In the genomic region with DNA sequence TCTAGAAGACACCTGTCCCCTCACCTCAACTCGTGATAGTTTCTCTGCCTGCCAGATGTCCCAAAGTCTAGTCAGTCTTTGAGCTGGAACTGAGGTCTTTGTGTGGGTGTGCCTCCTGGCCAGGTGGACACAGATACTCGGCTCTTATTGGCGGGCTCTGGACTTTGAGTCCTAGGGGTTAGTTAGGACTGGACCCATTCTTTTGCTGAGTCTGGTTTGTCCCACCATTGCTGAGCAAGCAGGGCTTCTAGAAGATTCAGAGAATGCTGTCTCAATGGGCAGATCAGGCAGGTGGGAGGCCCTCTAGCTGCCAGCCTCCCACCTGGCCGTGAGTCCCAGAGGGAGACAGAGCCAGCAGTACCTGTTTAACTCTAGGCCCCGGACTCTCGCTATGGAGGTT, we compare ENCODE assay signal across 23 mouse cellular contexts. TPM values are rescaled to one million over a fixed set of nuclear protein-coding genes. Genes with fewer than 3 reads are reported as not detected.
DNase-seq lines count a peak whose midpoint lies in the region; ATAC-seq lines count a peak whose summit lies in the region.
"Had no signal": no experiment of that assay in that cellular context is flagged by ENCODE, and none has a peak within 500 bp of the region (broad histone marks: within the 10 kb centered on the region; RNA-seq: fewer than 3 reads in every experiment).

No protein-coding gene starts in this region.

- H3K9me3 ChIP-seq in kidney, embryonic 16.5 days (ENCODE audit: low read length) = no peaks in the 10 kb centered on the region
- H3K9me3 ChIP-seq in intestine, embryonic 15.5 days = no peaks in the 10 kb centered on the region
- no peaks in the 10 kb centered on the region for H3K9me3 ChIP-seq in kidney, embryonic 15.5 days (replicated peaks)
- no peaks in the 10 kb centered on the region for H3K9me3 ChIP-seq in limb, embryonic 10.5 days (replicated peaks)
- no peaks in the 10 kb centered on the region for H3K9me3 ChIP-seq in hindbrain, embryonic 14.5 days (ENCODE audit: control insufficient read depth, low read length)
- H3K9me3 ChIP-seq: embryonic facial prominence, embryonic 15.5 days; heart, embryonic 12.5 days; midbrain, embryonic 12.5 days had no signal

- 82% methylated on average over 6 of the region's 6 CpGs for WGBS in kidney, embryonic 16.5 days
- 78% methylated on average over 6 of the region's 6 CpGs for WGBS in intestine, embryonic 15.5 days
- 83% methylated on average over 6 of the region's 6 CpGs for WGBS in kidney, embryonic 15.5 days
- whole genome bisulfite sequencing in limb, embryonic 10.5 days = 90% methylated on average over 6 of the region's 6 CpGs
- 85% methylated on average over 6 of the region's 6 CpGs for whole genome bisulfite sequencing in hindbrain, embryonic 14.5 days

- H3K4me2 ChIP-seq in kidney, embryonic 16.5 days (replicated peaks; ENCODE audit: low read depth, low read length) = no peak overlapping the region
- H3K4me2 ChIP-seq in intestine, embryonic 15.5 days (replicated peaks) = no peak overlapping the region
- H3K4me2 ChIP-seq in kidney, embryonic 15.5 days = no peak overlapping the region
- H3K4me2 ChIP-seq in hindbrain, embryonic 14.5 days (replicated peaks) = no peak overlapping the region
- H3K4me2 ChIP-seq: embryonic facial prominence, embryonic 15.5 days; heart, embryonic 12.5 days; liver, embryonic 11.5 days; lung, embryonic 14.5 days; midbrain, embryonic 12.5 days had no signal

- no peak overlapping the region for H3K4me3 ChIP-seq in kidney, embryonic 16.5 days (ENCODE audit: low read length)
- no peak overlapping the region for H3K4me3 ChIP-seq in intestine, embryonic 15.5 days (replicated peaks)
- H3K4me3 ChIP-seq in kidney, embryonic 15.5 days (replicated peaks) = no peak overlapping the region
- no peak overlapping the region for H3K4me3 ChIP-seq in limb, embryonic 10.5 days
- H3K4me3 ChIP-seq in hindbrain, embryonic 14.5 days (replicated peaks; ENCODE audit: low read length) = no peak overlapping the region
- H3K4me3 ChIP-seq: embryonic facial prominence, embryonic 15.5 days; heart, embryonic 12.5 days; hindbrain, embryonic 10.5 days; midbrain, embryonic 12.5 days had no signal

- ATAC-seq in kidney, embryonic 16.5 days (ENCODE audit: low FRiP score, low TSS enrichment) = no peak
- peak; percentile 69 for ATAC-seq in intestine, embryonic 15.5 days
- no peak for ATAC-seq in kidney, embryonic 15.5 days (replicated peaks; ENCODE audit: low FRiP score)
- ATAC-seq in hindbrain, embryonic 14.5 days (ENCODE audit: low FRiP score) = no peak
- ATAC-seq: forebrain, embryonic 16.5 days; hindbrain, postnatal 0 days had no signal

- H3K9ac ChIP-seq in kidney, embryonic 16.5 days (replicated peaks; ENCODE audit: low read length) = no peak overlapping the region
- H3K9ac ChIP-seq in intestine, embryonic 15.5 days = no peak overlapping the region
- no peak overlapping the region for H3K9ac ChIP-seq in kidney, embryonic 15.5 days
- H3K9ac ChIP-seq in hindbrain, embryonic 14.5 days = no peak overlapping the region
- H3K9ac ChIP-seq: embryonic facial prominence, embryonic 15.5 days; heart, embryonic 12.5 days; lung, embryonic 14.5 days; midbrain, embryonic 12.5 days had no signal

- peaks cover 36% of the 10 kb centered on the region for H3K4me1 ChIP-seq in kidney, embryonic 16.5 days (ENCODE audit: insufficient read depth, low read length)
- H3K4me1 ChIP-seq in intestine, embryonic 15.5 days (replicated peaks) = peaks cover 16% of the 10 kb centered on the region
- peaks cover 27% of the 10 kb centered on the region for H3K4me1 ChIP-seq in kidney, embryonic 15.5 days
- peaks cover 20% of the 10 kb centered on the region for H3K4me1 ChIP-seq in limb, embryonic 10.5 days
- H3K4me1 ChIP-seq in hindbrain, embryonic 14.5 days (replicated peaks; ENCODE audit: control insufficient read depth, insufficient read depth, low read length) = peaks cover 33% of the 10 kb centered on the region

- H3K27me3 ChIP-seq in kidney, embryonic 16.5 days (ENCODE audit: insufficient read depth, low read length) = no peaks in the 10 kb centered on the region
- no peaks in the 10 kb centered on the region for H3K27me3 ChIP-seq in intestine, embryonic 15.5 days (replicated peaks)
- no peaks in the 10 kb centered on the region for H3K27me3 ChIP-seq in kidney, embryonic 15.5 days
- no peaks in the 10 kb centered on the region for H3K27me3 ChIP-seq in limb, embryonic 10.5 days (ENCODE audit: low read depth, poor library complexity, severe bottlenecking)
- H3K27me3 ChIP-seq in hindbrain, embryonic 14.5 days (ENCODE audit: control insufficient read depth, insufficient read depth, low read length) = no peaks in the 10 kb centered on the region
- H3K27me3 ChIP-seq: embryonic facial prominence, embryonic 15.5 days; heart, embryonic 12.5 days; midbrain, embryonic 12.5 days had no signal

- H3K27ac ChIP-seq in kidney, embryonic 16.5 days (ENCODE audit: low read length) = no peak overlapping the region
- no peak overlapping the region for H3K27ac ChIP-seq in intestine, embryonic 15.5 days
- H3K27ac ChIP-seq in kidney, embryonic 15.5 days = 0 out of 2 replicates have a peak overlapping the region, but pooled peaks have one; percentile 7
- no peak overlapping the region for H3K27ac ChIP-seq in limb, embryonic 10.5 days
- no peak overlapping the region for H3K27ac ChIP-seq in hindbrain, embryonic 14.5 days
- H3K27ac ChIP-seq: hindbrain, embryonic 10.5 days; hindbrain, postnatal 0 days had no signal

- DNase-seq in kidney, adult 11 months = peak; percentile 77
- peak; percentile 25 for DNase-seq in limb, embryonic 10.5 days (ENCODE audit: low spot score)
- no peak for DNase-seq in layer of hippocampus, postnatal 25 days (ENCODE audit: extremely low spot score in 1 of 2, low spot score in 1 of 2)
- no peak for DNase-seq in hindbrain, embryonic 14.5 days (ENCODE audit: low spot score)
- no peak for DNase-seq in left cerebral cortex, adult 9 months (ENCODE audit: low spot score in 2 of 2)
- DNase-seq: adrenal gland, postnatal 25 days; cerebellum, adult 9-10 months; gastrocnemius, postnatal 10 days; heart, postnatal 10 days; lung, embryonic 14.5 days; retina, postnatal 1 day; right cerebral cortex, postnatal 25 days; thymus, postnatal 36 days had no signal

- H3K36me3 ChIP-seq in kidney, embryonic 16.5 days (ENCODE audit: insufficient read depth, low read length) = no peaks in the 10 kb centered on the region
- no peaks in the 10 kb centered on the region for H3K36me3 ChIP-seq in intestine, embryonic 15.5 days
- no peaks in the 10 kb centered on the region for H3K36me3 ChIP-seq in kidney, embryonic 15.5 days
- H3K36me3 ChIP-seq in limb, embryonic 10.5 days = 0 out of 2 replicates have a peak, but pooled peaks cover 4% of the 10 kb centered on the region
- H3K36me3 ChIP-seq in hindbrain, embryonic 14.5 days (replicated peaks; ENCODE audit: control insufficient read depth, insufficient read depth) = no peaks in the 10 kb centered on the region
- H3K36me3 ChIP-seq: embryonic facial prominence, embryonic 15.5 days; heart, embryonic 12.5 days; midbrain, embryonic 12.5 days had no signal

RNA-seq across cellular contexts. Expression of a gene that starts 12.1 kb away (rescaled TPM):
- 41.2 and 51.1 TPM in 2 replicates for polyA plus RNA-seq in kidney, embryonic 16.5 days (2015; fragmentation: Nextera tagmentation; extraction: Ambion mirVana)
- polyA plus RNA-seq in intestine, embryonic 15.5 days (2015; fragmentation: Nextera tagmentation; extraction: Ambion mirVana) = 20.1 and 20.6 TPM in 2 replicates
- polyA plus RNA-seq in kidney, embryonic 15.5 days (2015; fragmentation: Nextera tagmentation; extraction: Ambion mirVana) = 35.2 and 39.5 TPM in 2 replicates
- polyA plus RNA-seq in limb, embryonic 10.5 days (2016; fragmentation: Nextera tagmentation; extraction: Ambion mirVana) = 23.7 and 35.7 TPM in 2 replicates
- 1 to 10 TPM; 2.5 to 3.4 TPM for total RNA-seq in layer of hippocampus, postnatal 25 days (2021)
- 31.4 and 37.0 TPM in 2 replicates for polyA plus RNA-seq in hindbrain, embryonic 14.5 days (2014; fragmentation: Nextera tagmentation; extraction: Ambion mirVana)

Comparison
In these comparisons a context has a peak if more than half of its experiments do, and no peak if none do; other contexts are left out.
1. DNase-seq: peak in kidney, adult 11 months (single experiment) and limb, embryonic 10.5 days (single experiment); none in layer of hippocampus, postnatal 25 days (0 of 2), hindbrain, embryonic 14.5 days (single experiment) and left cerebral cortex, adult 9 months (0 of 2).